In genomic region chr12:25298766-25299165, GRCm38 (mm10) we compare ENCODE assay signal across 22 mouse cellular contexts.
DNase-seq lines count a peak whose midpoint lies in the region; ATAC-seq and TF ChIP-seq lines count a peak whose summit lies in the region.
"Had no signal": no experiment of that assay in that cellular context is flagged by ENCODE, and none has a peak within 500 bp of the region (broad histone marks: within the 10 kb centered on the region; RNA-seq: fewer than 3 reads in every experiment).

No protein-coding gene starts in this region.

- no peak overlapping the region for H3K4me2 ChIP-seq in heart, embryonic 12.5 days
- no peak overlapping the region for H3K4me2 ChIP-seq in hindbrain, embryonic 16.5 days (ENCODE audit: low read length)
- H3K4me2 ChIP-seq: forebrain, embryonic 13.5 days; heart, embryonic 11.5 days; hindbrain, embryonic 12.5 days; hindbrain, embryonic 15.5 days; intestine, embryonic 15.5 days had no signal

- no peak for ATAC-seq in heart, embryonic 12.5 days (ENCODE audit: insufficient number of reproducible peaks, low FRiP score)
- ATAC-seq in megakaryocyte, adult 5-6 weeks (ENCODE audit: poor library complexity, severe bottlenecking), result no peak
- ATAC-seq in hindbrain, embryonic 16.5 days, result no peak
- ATAC-seq: forebrain, embryonic 13.5 days; forebrain, embryonic 16.5 days; intestine, embryonic 15.5 days; Patski had no signal

- DNase-seq in heart, postnatal 10 days, result no peak
- DNase-seq in MEL (ENCODE audit: low read depth, low spot score), result no peak
- DNase-seq: adrenal gland, postnatal 10 days; adrenal gland, postnatal 36 days; cerebellum, adult 18-20 months; cerebellum, adult 9-10 months; cerebellum, postnatal 14 days; gastrocnemius, postnatal 10 days; gastrocnemius, postnatal 36 days; kidney, adult 11 months had no signal

- H3K27me3 ChIP-seq in heart, embryonic 12.5 days (replicated peaks), result no peaks in the 10 kb centered on the region
- H3K27me3 ChIP-seq in megakaryocyte, embryonic 14.5 days (replicated peaks), result no peaks in the 10 kb centered on the region
- H3K27me3 ChIP-seq in MEL (ENCODE audit: control insufficient read depth in 1 of 2, insufficient read depth in 2 of 2, low read length in 2 of 2), result no peaks in the 10 kb centered on the region
- no peaks in the 10 kb centered on the region for H3K27me3 ChIP-seq in hindbrain, embryonic 16.5 days (replicated peaks; ENCODE audit: control insufficient read depth, insufficient read depth, low read length)
- H3K27me3 ChIP-seq: forebrain, embryonic 13.5 days; hindbrain, embryonic 12.5 days; hindbrain, embryonic 15.5 days; intestine, embryonic 15.5 days; Patski had no signal

- no peak overlapping the region for H3K9ac ChIP-seq in heart, embryonic 12.5 days
- no peak overlapping the region for H3K9ac ChIP-seq in MEL (ENCODE audit: control insufficient read depth, low read depth, low read length, poor library complexity, severe bottlenecking)
- no peak overlapping the region for H3K9ac ChIP-seq in hindbrain, embryonic 16.5 days (ENCODE audit: low read depth, low read length)
- H3K9ac ChIP-seq: forebrain, embryonic 13.5 days; hindbrain, embryonic 12.5 days; hindbrain, embryonic 15.5 days; intestine, embryonic 15.5 days had no signal

- TF ChIP-seq EP300 in MEL (IDR thresholded peaks at IDR 0.05; ENCODE audit: low read depth in 1 of 2, low read length in 2 of 2), result no peak

- H3K79me2 ChIP-seq in MEL (ENCODE audit: control insufficient read depth, insufficient read depth, low read length, poor library complexity), result no peaks in the 10 kb centered on the region

- intact Hi-C loops in heart, postnatal 10 days (cut with DNase I), result no loop called here

- no peak for TF ChIP-seq POLR2A in MEL (IDR thresholded peaks at IDR 0.05; ENCODE audit: control insufficient read depth in 1 of 2, insufficient read depth in 1 of 2, low read depth in 1 of 2, low read length in 2 of 2, poor library complexity in 1 of 2)

- H3K4me1 ChIP-seq in heart, embryonic 12.5 days (replicated peaks), result peaks cover 39% of the 10 kb centered on the region
- peaks cover 99% of the 10 kb centered on the region for H3K4me1 ChIP-seq in megakaryocyte, embryonic 14.5 days
- peaks cover 18 to 24% of the 10 kb centered on the region in 2 experiments for H3K4me1 ChIP-seq in MEL (ENCODE audit: control insufficient read depth in 1 of 2, insufficient read depth in 2 of 2, low read length in 2 of 2)
- H3K4me1 ChIP-seq in hindbrain, embryonic 16.5 days (ENCODE audit: control insufficient read depth, insufficient read depth, low read depth, low read length), result peaks cover 2% of the 10 kb centered on the region; the same call in 1 of the 2 replicates

- no peak for TF ChIP-seq CTCF in MEL (IDR thresholded peaks at IDR 0.05 in 2 of 3, conservative IDR thresholded peaks at IDR 0.05 in 1 of 3; ENCODE audit: control insufficient read depth in 1 of 3, insufficient read depth in 1 of 3, low read depth in 2 of 3, low read length in 3 of 3, poor library complexity in 1 of 3, severe bottlenecking in 1 of 3)

- no peak overlapping the region for H3K4me3 ChIP-seq in heart, embryonic 12.5 days
- peak overlapping the region; percentile 60 for H3K4me3 ChIP-seq in megakaryocyte, embryonic 14.5 days (replicated peaks)
- no peak overlapping the region for H3K4me3 ChIP-seq in MEL (ENCODE audit: control insufficient read depth in 1 of 2, insufficient read depth in 1 of 2, low read depth in 2 of 2, low read length in 2 of 2)
- no peak overlapping the region for H3K4me3 ChIP-seq in hindbrain, embryonic 16.5 days (ENCODE audit: low read length)
- H3K4me3 ChIP-seq: forebrain, embryonic 10.5 days; forebrain, embryonic 13.5 days; hindbrain, embryonic 12.5 days; hindbrain, embryonic 15.5 days; intestine, embryonic 15.5 days had no signal

- H3K9me3 ChIP-seq in heart, embryonic 12.5 days (replicated peaks), result no peaks in the 10 kb centered on the region
- H3K9me3 ChIP-seq in megakaryocyte, embryonic 14.5 days, result no peaks in the 10 kb centered on the region
- no peaks in the 10 kb centered on the region for H3K9me3 ChIP-seq in MEL (replicated peaks; ENCODE audit: insufficient read depth, low read length)
- H3K9me3 ChIP-seq in hindbrain, embryonic 16.5 days (ENCODE audit: control insufficient read depth, low read length), result no peaks in the 10 kb centered on the region
- H3K9me3 ChIP-seq: forebrain, embryonic 10.5 days; forebrain, embryonic 13.5 days; hindbrain, embryonic 12.5 days; hindbrain, embryonic 15.5 days; intestine, embryonic 15.5 days had no signal

- H3K36me3 ChIP-seq in heart, embryonic 12.5 days, result no peaks in the 10 kb centered on the region
- H3K36me3 ChIP-seq in megakaryocyte, embryonic 14.5 days (replicated peaks; ENCODE audit: low read length), result no peaks in the 10 kb centered on the region
- peaks cover 0 to 23% of the 10 kb centered on the region in 2 experiments; a peak in 2 of 4 replicates for H3K36me3 ChIP-seq in MEL (ENCODE audit: control insufficient read depth in 1 of 2, insufficient read depth in 2 of 2, low read length in 2 of 2)
- no peaks in the 10 kb centered on the region for H3K36me3 ChIP-seq in hindbrain, embryonic 16.5 days (ENCODE audit: control insufficient read depth, insufficient read depth, low read length)
- H3K36me3 ChIP-seq: forebrain, embryonic 10.5 days; hindbrain, embryonic 12.5 days; hindbrain, embryonic 15.5 days; intestine, embryonic 15.5 days had no signal

- no peak for TF ChIP-seq RAD21 in MEL (IDR thresholded peaks at IDR 0.05; ENCODE audit: low read depth, low read length)

- 75% methylated on average over 3 of the region's 3 CpGs for WGBS in heart, embryonic 12.5 days
- 95% methylated on average over 3 of the region's 3 CpGs for WGBS in hindbrain, embryonic 16.5 days

- peak overlapping the region; percentile 42; the same call in 1 of the 2 replicates for H3K27ac ChIP-seq in heart, embryonic 12.5 days (ENCODE audit: poor library complexity, severe bottlenecking)
- peak overlapping the region; percentile 64; the same call in 1 of the 2 replicates for H3K27ac ChIP-seq in MEL (ENCODE audit: control insufficient read depth, low read depth, low read length)
- no peak overlapping the region for H3K27ac ChIP-seq in hindbrain, embryonic 16.5 days (ENCODE audit: low read depth, low read length)
- H3K27ac ChIP-seq: forebrain, embryonic 10.5 days; forebrain, embryonic 13.5 days; hindbrain, embryonic 12.5 days; hindbrain, embryonic 15.5 days; intestine, embryonic 15.5 days had no signal

TF ChIP-seq in MEL, 35 proteins besides CTCF, POLR2A, EP300 and RAD21:
- TF ChIP-seq MEF2A (IDR thresholded peaks at IDR 0.05; ENCODE audit: extremely low read depth, insufficient replicate concordance, low read depth, low read length, poor library complexity, severe bottlenecking) (no peak), MYC (IDR thresholded peaks at IDR 0.05; ENCODE audit: low read depth, low read length) (no peak), POLR2AphosphoS5 (IDR thresholded peaks at IDR 0.05; ENCODE audit: borderline replicate concordance, low read depth, low read length) (no peak), NRF1 (IDR thresholded peaks at IDR 0.05; ENCODE audit: insufficient read depth, low read depth, low read length, poor library complexity, severe bottlenecking) (no peak), USF1 (IDR thresholded peaks at IDR 0.05; ENCODE audit: low read depth, low read length) (no peak), TBP (IDR thresholded peaks at IDR 0.05; ENCODE audit: low read depth, low read length) (no peak), NELFE (IDR thresholded peaks at IDR 0.05; ENCODE audit: low read depth, low read length) (no peak), ETS1 (IDR thresholded peaks at IDR 0.05; ENCODE audit: low read depth, low read length) (no peak), SMC3 (IDR thresholded peaks at IDR 0.05; ENCODE audit: low read depth, low read length) (no peak), UBTF (IDR thresholded peaks at IDR 0.05; ENCODE audit: borderline replicate concordance, insufficient read depth, low read depth, low read length) (no peak), POLR2AphosphoS2 (IDR thresholded peaks at IDR 0.05; ENCODE audit: low read length) (no peak), MAX (IDR thresholded peaks at IDR 0.05; ENCODE audit: low read length) (no peak), ZC3H11A (IDR thresholded peaks at IDR 0.05; ENCODE audit: low read depth, low read length) (no peak), ZMIZ1 (IDR thresholded peaks at IDR 0.05; ENCODE audit: low read depth, low read length) (no peak), BHLHE40 (IDR thresholded peaks at IDR 0.05; ENCODE audit: borderline replicate concordance, low read depth, low read length) (no peak), MAZ (IDR thresholded peaks at IDR 0.05; ENCODE audit: low read depth, low read length) (no peak), ZNF384 (IDR thresholded peaks at IDR 0.05; ENCODE audit: low read depth, low read length) (no peak), CHD1 (IDR thresholded peaks at IDR 0.05; ENCODE audit: low read depth, low read length) (no peak), GATA1 (IDR thresholded peaks at IDR 0.05; ENCODE audit: low read depth, low read length) (no peak), ZKSCAN1 (IDR thresholded peaks at IDR 0.05; ENCODE audit: low read depth, low read length) (no peak)
TF ChIP-seq in MEL: peak in this region for 0.
